Mouse (Mus musculus) liver, adult 2 months (tissue): ENCODE data around the gene Tyrp1.

Experiments
- CTCF ChIP-seq: fragments of 200-500 bp; IDR thresholded peaks from 2 replicates; pipeline ENCODE4 v1.5.1; 2011; ENCODE audit warnings: low read depth, low read length, control low read depth
- POLR2A ChIP-seq: fragments of 200-500 bp; IDR thresholded peaks from 2 replicates; pipeline ENCODE4 v1.6.1; 2011; ENCODE audit warnings: low read length, control low read depth; ENCODE audit not compliant: insufficient read depth; ENCODE audit errors: extremely low read depth

DNA sequence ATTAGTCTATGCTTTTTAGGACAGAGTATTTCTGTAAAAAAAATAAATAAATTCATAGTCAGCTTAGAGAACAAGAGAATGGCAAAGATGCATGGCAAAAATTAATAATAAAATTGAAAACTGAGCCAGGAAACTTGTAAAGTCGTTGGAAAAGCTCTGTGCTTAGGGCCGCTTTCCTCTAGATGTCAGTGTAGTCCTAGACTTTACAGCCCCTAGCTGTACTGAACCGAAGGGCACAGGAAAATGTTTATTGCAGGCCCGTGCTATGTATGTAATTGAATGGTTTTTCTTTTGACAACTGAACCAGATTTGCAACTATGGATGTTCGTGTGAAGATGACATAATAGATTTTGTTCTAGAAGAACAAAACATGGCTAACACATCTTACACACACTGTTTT lies 32.1 kb downstream of the Tyrp1 start:
- TF ChIP-seq CTCF (peak; percentile 41; the same call in 1 of the 2 replicates), POLR2A (no peak)
